Mouse (Mus musculus) kidney, adult 2 months (tissue): Measurements from ENCODE around the gene Higd1b. TPM values are rescaled to one million over a fixed set of nuclear protein-coding genes. Genes with fewer than 3 reads are reported as not detected.

ENCODE experiments used
- DNase-seq: peaks from one replicate; pipeline ENCODE4 v3.0.0; 2021
- H3K27ac ChIP-seq: fragments of 200-500 bp; 2 replicates; pipeline ENCODE4 v1.5.1; 2012; ENCODE audit warnings: low read depth, low read length, control low read depth, inconsistent platforms; ENCODE audit not compliant: insufficient read depth
- H3K27me3 ChIP-seq: fragments of 200-500 bp; replicated peaks from 2 replicates; pipeline ENCODE4 v1.6.1; 2012; ENCODE audit warnings: mild to moderate bottlenecking, moderate library complexity, low read length, inconsistent platforms; ENCODE audit not compliant: control insufficient read depth, insufficient read depth
- H3K36me3 ChIP-seq: fragments of 200-500 bp; 2 replicates; pipeline ENCODE4 v1.6.1; 2012; ENCODE audit warnings: mild to moderate bottlenecking, moderate library complexity, low read length, inconsistent platforms; ENCODE audit not compliant: control insufficient read depth, insufficient read depth
- H3K4me1 ChIP-seq: fragments of 200-500 bp; 2 replicates; pipeline ENCODE4 v1.6.1; 2011; ENCODE audit warnings: low read length; ENCODE audit not compliant: control insufficient read depth, insufficient read depth
- H3K4me3 ChIP-seq: fragments of 200-500 bp; 2 replicates; pipeline ENCODE4 v1.5.1; 2011; ENCODE audit warnings: mild to moderate bottlenecking, low read depth, low read length, control low read depth; ENCODE audit not compliant: insufficient read depth
- CTCF ChIP-seq: fragments of 200-500 bp; conservative IDR thresholded peaks from 2 replicates; pipeline ENCODE4 v1.5.1; 2011; ENCODE audit warnings: low read depth, mild to moderate bottlenecking, control low read depth, low read length, moderate library complexity, mixed read lengths; ENCODE audit not compliant: insufficient read depth, insufficient read length
- POLR2A ChIP-seq: fragments of 200-500 bp; IDR thresholded peaks from one replicate; pipeline ENCODE4 v1.6.1; 2011; ENCODE audit warnings: low read depth, low read length, control low read depth
- WGBS: fragments of 180-500 bp; shearing (Covaris S2); methylation state at CpG from one replicate; pipeline ENCODE4 v1.1.7; 2018; 5-methylcytosine and 5-hydroxymethylcytosine counted together
- polyA plus RNA-seq: library from polyadenylated mRNA; depleted of rRNA; stranded (reverse); fragments of >200 nt; gene quantifications from 2 replicates; pipeline ENCODE4 v1.2.3, GENCODE M21; 2012

Gene Higd1b
- polyA plus RNA-seq, 1 experiment, result 4.1 TPM

GRCm38 (mm10) chr11:102826476-102826875 lies 9.2 kb upstream of the Higd1b start:
- no peak overlapping the region for H3K27ac ChIP-seq
- 88% methylated on average over 2 of the region's 2 CpGs for WGBS
- no peaks in the 10 kb centered on the region for H3K4me1 ChIP-seq
- DNase-seq, result no peak
- no peak overlapping the region for H3K4me3 ChIP-seq
- H3K36me3 ChIP-seq, result no peaks in the 10 kb centered on the region
- H3K27me3 ChIP-seq, result no peaks in the 10 kb centered on the region
- TF ChIP-seq POLR2A, result no peak
- TF ChIP-seq CTCF, result no peak

DNA sequence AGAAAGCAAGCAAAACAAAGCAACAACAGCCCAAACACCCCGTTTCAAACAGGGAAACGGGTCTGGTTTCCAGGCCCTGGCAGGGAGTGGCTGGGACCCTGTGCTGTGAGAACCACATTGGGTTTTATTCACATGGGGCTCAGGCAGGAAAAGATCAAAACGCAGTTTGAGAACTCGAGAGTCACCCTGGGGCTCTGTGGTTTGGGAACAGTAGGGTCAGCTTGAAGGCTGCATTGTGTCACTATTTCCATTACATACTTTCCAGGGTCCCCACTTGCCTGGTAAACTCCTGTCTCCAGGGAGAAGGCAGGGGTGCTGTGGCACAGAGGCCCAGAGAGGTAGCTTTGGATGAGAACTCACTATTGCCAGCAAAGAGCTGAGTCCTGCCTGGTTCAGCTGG lies 8.6 kb upstream of the Higd1b start:
- DNase-seq, result no peak
- H3K4me1 ChIP-seq, result no peaks in the 10 kb centered on the region
- TF ChIP-seq POLR2A, result no peak
- TF ChIP-seq CTCF, result no peak
- H3K27ac ChIP-seq, result no peak overlapping the region
- WGBS, result 72% methylated on average over 4 of the region's 4 CpGs
- no peak overlapping the region for H3K4me3 ChIP-seq
- H3K27me3 ChIP-seq, result no peaks in the 10 kb centered on the region
- no peaks in the 10 kb centered on the region for H3K36me3 ChIP-seq

GRCm38 (mm10) chr11:102830276-102830675 lies 5.4 kb upstream of the Higd1b start:
- H3K27me3 ChIP-seq, result no peaks in the 10 kb centered on the region
- no peaks in the 10 kb centered on the region for H3K36me3 ChIP-seq
- no peak for TF ChIP-seq CTCF
- TF ChIP-seq POLR2A, result no peak
- 71% methylated on average over 4 of the region's 4 CpGs for WGBS
- H3K27ac ChIP-seq, result no peak overlapping the region
- no peaks in the 10 kb centered on the region for H3K4me1 ChIP-seq
- DNase-seq, result no peak
- no peak overlapping the region for H3K4me3 ChIP-seq

GRCm38 (mm10) chr11:102832700-102833297 lies 2.9 kb upstream of the Higd1b start:
- no peak overlapping the region for H3K27ac ChIP-seq
- no peak overlapping the region for H3K4me3 ChIP-seq
- WGBS, result 32% methylated on average over 18 of the region's 18 CpGs
- TF ChIP-seq CTCF (no peak), POLR2A (no peak)
- no peaks in the 10 kb centered on the region for H3K27me3 ChIP-seq
- H3K4me1 ChIP-seq, result no peaks in the 10 kb centered on the region
- no peaks in the 10 kb centered on the region for H3K36me3 ChIP-seq
- no peak for DNase-seq

GRCm38 (mm10) chr11:102834219-102834618 lies 1.4 kb upstream of the Higd1b start:
- Histone ChIP-seq H3K36me3 (no peaks in the 10 kb centered on the region), H3K27me3 (no peaks in the 10 kb centered on the region), H3K4me1 (no peaks in the 10 kb centered on the region), H3K4me3 (no peak overlapping the region), H3K27ac (no peak overlapping the region)
- TF ChIP-seq CTCF (no peak), POLR2A (no peak)
- DNase-seq, result no peak
- 89% methylated on average over 10 of the region's 10 CpGs for WGBS

GRCm38 (mm10) chr11:102836146-102836545 lies 497 bp downstream of the Higd1b start:
- Histone ChIP-seq H3K27ac (peak overlapping the region; percentile 46; the same call in 1 of the 2 replicates), H3K4me1 (no peaks in the 10 kb centered on the region)

GRCm38 (mm10) chr11:102837385-102837784 lies 1.7 kb downstream of the Higd1b start:
- TF ChIP-seq CTCF (no peak), POLR2A (no peak)
- DNase-seq, result no peak
- H3K36me3 ChIP-seq, result peaks cover 3% of the 10 kb centered on the region; the same call in 1 of the 2 replicates
- H3K4me1 ChIP-seq, result no peaks in the 10 kb centered on the region
- H3K4me3 ChIP-seq, result no peak overlapping the region
- no peaks in the 10 kb centered on the region for H3K27me3 ChIP-seq
- H3K27ac ChIP-seq, result no peak overlapping the region; the same call in 1 of the 2 replicates
- WGBS, result 92% methylated on average over 1 of the region's 1 CpGs

More at GRCm38 (mm10) chr11:102836146-102836545, 497 bp downstream of the Higd1b start:
- Histone ChIP-seq H3K36me3 (peaks cover 3% of the 10 kb centered on the region; the same call in 1 of the 2 replicates), H3K4me3 (no peak overlapping the region), H3K27me3 (no peaks in the 10 kb centered on the region)
- 75% methylated on average over 9 of the region's 9 CpGs for WGBS
- peak; percentile 30 for DNase-seq
- TF ChIP-seq CTCF (no peak), POLR2A (no peak)
